Mouse (Mus musculus): Measurements from ENCODE around the gene Pds5b. TPM values are rescaled to one million over a fixed set of nuclear protein-coding genes. Genes with fewer than 3 reads are reported as not detected.

Pds5b gene
- polyA plus RNA-seq (2017; shearing (Covaris generic)) = 10 to 100 TPM; 23.1 to 23.3 TPM

GRCm38 (mm10) chr5:150673153-150673835 lies at the start of gene Pds5b:
Gene Pds5b, plus strand, starts transcription at chr5:150673739.

GRCm38 (mm10) chr5:150666133-150666739 lies 7.3 kb upstream of the Pds5b start, which contains the start of gene N4bp2l2:
Gene N4bp2l2, minus strand, starts transcription at chr5:150666183.

Other genes with a start within 250 kb of the Pds5b start
- not detected for gene Zar1l, start 155.6 kb upstream of the Pds5b start, polyA plus RNA-seq (2017; shearing (Covaris generic))
- gene Brca2, start 151.1 kb upstream of the Pds5b start, polyA plus RNA-seq (2017; shearing (Covaris generic)) = 10 to 100 TPM in 1 of 2 experiments, 1 to 10 TPM in 1; 7.3 to 14.4 TPM
- 100 to 1,000 TPM; 108 to 113 TPM for gene N4bp2l1, start 76.6 kb upstream of the Pds5b start, polyA plus RNA-seq (2017; shearing (Covaris generic))
- 10 to 100 TPM; 86.5 to 89.4 TPM for gene N4bp2l2, start 7.6 kb upstream of the Pds5b start, polyA plus RNA-seq (2017; shearing (Covaris generic))

Data from activated CD4-positive, CD25-positive, alpha-beta regulatory T cell (primary cell).